Mouse (Mus musculus) cerebellum, postnatal 4 days (tissue): ENCODE results near the gene Zmynd10.

Source experiments
- DNase-seq, 2 experiments: peaks; one replicate each; pipeline ENCODE4 v3.0.0; 2022; ENCODE audit warnings: low spot score in 2 of 2, mixed read lengths in 1 of 2

The Zmynd10 gene

DNA sequence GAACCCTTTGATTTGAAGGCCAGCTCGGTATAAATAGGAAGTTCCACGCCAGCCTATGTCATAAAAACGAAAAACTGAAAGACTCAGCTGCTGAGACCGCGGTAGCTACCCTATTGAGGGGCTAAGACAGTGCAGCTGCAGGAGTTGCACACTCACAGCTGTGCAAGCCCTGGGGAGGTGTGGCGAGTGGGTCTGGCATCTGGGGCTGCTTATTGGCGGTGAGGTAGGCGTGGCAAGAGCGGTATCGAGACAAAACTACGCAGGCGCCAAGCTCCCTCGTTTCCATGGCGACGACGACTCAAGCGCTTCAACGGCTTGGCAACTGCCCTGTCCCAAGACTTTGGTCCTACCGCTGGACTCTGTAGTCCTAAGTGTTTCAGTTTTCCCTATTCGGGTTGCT, at the start of gene Zmynd10:
TSS of gene Zmynd10 (plus strand) at position 273 of the 400 bp plus-strand sequence.
- peak; percentile 46 to 78 for DNase-seq

DNA sequence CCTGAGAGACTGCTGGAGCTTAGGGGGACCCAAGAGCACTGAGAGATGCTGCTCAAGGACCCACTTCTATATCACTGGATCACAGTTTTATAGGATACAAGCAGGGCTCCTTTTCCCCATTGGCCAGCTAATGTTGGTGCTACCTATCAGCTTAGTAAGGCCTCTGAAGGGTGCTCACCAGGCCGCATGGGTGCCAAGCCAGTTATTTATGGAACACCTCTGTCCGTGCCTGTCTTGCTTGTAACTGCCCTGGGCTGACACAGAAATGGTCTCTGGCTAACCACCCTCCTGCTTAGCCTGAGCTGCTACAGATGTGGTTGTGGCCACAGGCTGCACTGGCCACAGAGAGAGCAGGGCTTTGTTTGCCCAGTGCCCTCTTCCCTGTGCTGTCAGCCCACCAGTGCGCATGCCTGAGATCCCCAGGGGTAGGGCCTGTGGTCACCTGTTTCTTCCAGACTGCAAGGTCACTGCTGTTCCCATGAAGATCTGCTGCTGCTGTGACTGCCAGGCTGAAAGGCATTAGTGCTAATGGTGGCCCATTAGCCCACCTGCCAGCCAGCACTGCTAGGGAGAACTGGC, 46.3 kb upstream of the Zmynd10 start:
- no peak for DNase-seq

DNA sequence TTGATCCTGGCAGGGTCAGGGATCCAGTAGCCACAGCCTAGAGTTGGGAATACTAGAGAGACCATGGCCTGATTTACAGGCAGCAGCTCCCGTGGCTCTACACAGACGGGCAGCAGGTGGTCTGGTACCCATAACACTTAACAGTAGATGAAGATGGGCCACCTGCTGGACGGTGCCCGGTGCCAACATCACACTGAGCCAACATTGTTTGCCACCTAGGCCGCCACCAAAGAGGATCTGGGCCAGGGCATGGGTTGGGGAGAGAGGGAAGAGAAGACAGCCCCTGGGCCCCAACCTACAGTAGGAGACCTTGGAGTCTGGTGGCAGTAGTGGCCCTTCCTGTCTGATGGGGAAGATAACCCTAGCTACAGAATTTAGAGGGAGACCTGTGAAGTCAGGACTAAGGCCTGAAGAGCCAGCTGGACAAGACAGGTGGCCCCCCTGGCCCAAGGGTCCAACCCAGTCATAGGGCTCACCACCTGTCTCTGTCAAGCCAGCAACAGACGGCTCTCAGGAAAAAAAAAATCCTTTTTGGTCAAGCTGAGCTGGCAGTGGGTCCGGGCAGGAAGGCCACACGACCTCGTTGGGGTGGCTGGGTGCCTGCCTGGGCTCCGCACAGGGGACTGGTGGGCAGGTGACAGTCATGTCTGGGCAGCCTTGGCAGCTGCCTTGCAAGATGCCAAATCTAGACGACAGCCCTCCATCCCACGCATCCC, 44.8 kb upstream of the Zmynd10 start:
- DNase-seq: no peak

DNA sequence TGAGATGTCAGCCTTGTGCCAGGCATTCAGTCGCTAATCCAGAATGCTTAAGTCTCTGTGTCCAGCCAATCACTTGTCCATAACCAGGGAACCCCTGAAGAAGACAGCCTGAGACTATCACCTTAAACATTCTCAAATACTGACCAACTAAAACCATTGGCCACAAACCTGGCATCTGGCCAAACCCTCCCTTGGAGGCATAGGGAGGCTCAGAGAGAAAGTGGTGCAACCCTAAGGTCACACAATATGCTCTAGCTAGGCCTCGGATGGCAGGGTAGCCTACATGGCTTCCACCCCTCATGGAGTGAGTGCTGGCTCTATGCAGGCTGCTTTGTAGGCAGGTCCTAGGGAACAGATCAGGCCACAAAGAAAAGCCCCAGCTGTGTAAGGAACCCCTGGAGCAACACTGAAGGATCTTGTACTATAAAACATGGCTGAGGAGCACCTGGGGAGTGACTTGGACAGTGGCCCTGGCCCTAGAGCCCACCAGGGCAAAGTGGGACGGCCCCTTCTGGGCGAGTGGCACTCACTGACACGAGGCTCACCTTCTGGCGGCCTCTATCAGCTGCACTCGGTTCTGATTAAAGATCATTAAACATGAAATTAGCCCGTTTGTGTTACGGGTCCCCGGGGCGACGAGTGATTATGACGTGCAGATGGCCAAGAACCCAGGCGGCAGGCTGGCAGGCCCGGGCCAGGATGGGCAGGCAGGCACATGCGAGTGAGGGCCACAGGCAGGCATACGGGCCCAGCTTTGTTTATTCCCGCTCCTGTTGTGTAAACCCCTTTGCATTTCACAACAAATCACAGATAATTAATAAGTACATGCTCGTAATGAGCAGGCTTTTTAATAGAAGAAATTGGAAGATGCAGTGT, 42.2 kb upstream of the Zmynd10 start:
- DNase-seq: peak in 1 of 2 experiments; percentile 45

DNA sequence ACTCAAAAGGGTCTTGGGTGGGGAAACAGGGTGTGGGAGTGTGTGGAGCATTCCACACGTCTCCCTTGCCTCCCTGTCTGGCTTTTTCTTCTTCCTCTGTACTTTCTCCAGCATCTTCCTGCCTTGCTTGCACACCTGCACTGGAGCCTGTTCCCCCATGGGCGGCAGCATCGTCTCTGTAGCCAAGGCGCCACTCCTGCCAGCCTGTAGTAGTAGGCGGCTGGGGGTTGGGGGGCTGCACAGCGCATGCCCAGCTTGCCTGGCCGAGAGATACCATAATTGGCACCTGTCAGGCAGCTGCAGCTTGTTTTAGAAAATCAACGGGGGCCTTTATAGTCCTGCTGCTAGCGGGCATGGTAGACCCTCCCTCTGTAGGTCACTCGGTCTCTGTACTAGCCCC, 38.8 kb upstream of the Zmynd10 start:
- DNase-seq: no peak

DNA sequence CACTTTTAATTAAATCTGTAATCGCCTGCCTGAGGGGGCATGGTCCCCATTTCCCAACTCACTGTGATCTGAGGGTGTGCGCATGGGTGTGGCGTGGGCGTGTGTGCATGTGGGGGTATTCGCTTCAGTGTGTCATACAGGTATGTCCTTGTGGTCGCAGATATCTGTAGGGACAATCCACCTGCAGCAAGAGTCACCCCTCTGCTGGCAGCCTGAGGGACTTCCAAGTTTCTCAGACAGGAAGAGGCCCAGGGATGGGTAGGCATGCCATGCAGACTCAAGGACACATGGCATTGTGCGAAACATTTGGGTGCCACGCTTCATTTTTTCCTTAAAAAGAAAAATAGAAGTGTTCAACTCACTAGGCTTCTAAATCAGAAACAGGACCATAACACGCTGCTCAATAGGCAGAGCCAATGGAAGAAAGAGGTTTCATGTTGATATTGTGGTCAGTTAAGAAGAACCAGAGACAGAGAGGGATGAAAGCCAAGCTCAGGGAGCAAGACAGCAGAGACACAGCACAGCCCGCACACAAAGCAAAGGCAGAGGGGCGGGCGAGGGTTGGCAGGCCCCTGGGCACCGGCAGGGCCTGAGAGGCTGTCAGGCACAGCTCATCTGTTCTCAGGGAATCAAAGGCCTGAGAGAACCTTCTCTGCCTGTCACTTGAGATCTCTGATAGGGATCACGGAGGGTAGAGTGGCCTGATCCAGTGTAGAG, 36.6 kb upstream of the Zmynd10 start:
- DNase-seq: no peak

DNA sequence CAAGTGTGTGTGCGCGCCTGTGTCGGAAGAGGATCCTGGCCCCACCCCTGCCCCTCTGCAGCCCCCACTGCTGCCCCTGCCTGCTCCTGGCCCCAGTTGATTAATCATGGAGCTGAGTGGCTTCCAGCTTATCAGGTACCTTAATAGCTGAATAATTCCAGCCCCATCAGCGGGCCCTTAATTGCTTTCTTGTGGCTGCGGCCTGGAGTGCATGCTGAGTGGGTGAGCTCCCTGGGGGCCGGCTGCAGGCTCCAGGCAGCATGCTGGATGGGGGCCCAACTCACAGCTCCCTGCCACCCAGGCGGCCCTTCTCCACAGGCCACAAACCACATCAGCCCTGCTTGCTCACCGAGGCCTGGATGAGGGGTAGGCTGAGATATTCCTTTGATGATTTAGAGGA, 35.7 kb upstream of the Zmynd10 start:
- DNase-seq: no peak

DNA sequence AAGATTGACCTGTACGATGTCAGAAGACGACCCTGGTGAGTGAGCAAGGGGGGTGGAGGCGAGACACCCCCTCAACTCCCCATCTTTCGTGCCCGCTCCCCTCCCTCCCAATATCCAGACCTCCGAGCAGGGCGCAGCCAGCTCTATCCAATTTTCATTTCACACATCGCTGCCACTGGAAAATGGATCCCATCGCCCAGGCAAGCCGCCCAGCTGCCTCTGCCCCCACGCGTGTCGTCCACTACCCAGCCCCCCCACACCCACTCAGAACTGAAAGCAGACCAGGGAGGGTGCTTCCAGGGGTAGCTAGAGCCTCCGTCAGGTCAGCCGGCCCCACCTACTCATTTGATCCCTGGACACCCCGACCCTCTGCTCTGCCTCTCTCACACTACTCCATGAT, 34.8 kb upstream of the Zmynd10 start:
- DNase-seq: no peak

DNA sequence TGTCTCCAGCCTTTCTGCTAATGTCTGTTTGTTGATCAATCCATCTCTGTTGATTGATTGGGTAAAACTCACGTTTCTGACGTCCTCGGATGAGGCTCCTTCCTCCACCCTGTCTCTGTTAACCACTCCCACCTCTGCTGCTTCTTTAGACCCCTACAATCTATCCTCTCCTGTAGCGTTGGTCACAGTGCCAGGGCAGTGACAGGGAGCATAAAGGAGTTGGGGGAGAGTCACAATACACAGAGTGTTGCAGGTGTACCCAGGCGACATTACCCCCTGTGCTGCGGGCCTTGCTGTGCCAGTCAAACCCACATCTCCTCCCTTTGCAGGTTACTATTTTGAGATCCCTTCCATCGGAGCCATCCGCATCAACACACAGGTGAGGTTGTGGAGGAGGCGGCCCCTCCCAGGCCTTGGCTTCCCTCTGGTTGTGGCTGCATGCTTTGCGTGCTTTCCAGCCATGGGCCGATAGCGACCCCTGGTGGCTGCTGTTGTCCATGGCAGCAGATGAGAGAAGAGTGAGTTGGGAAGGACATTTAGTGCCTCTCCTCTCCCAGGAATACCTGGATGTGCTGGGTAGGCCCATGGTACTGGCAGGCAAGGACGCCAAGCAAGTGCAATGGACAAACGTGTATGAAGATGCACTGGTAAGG, 32.7 kb upstream of the Zmynd10 start:
- DNase-seq: peak; percentile 91 to 95

DNA sequence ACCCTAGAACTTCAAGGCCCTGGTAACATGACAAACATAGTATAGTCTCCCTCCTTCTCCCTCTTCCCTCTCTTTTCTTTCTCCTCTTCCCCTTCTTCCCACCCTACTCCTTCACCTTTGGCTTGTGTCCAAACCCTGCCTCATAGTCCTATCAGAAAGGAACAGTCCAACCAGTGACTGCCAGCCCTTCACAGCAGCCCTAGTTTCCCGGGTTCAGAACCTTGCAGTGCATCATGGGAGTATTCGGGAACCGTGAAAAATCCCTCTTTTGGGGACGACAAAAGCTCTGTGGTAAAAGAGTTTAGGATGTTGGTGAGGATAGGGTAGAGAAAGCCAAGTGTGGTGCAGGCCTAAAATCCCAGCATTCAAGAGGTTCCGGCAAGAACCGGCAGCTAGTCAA, 26.8 kb upstream of the Zmynd10 start:
- no peak for DNase-seq

DNA sequence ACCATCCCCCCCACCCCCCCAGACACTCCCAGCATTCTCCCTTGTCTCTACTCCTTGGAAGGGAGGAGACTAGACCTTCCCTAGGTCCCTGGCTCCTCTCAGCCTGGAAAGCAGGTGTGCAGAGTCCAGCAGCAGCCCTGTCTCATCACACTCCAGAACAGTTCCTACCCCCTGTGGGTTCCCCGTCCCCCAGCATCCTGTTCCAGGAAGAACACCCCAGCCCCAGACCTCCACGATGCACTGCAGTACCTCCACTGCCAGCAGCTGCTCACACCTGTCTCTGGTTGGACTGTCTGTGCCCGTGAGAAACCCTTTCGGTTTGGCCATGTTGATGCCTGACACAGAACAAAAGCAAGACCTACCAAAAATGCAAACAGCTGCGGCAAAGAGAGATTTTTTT, 25.9 kb upstream of the Zmynd10 start:
- DNase-seq: no peak

DNA sequence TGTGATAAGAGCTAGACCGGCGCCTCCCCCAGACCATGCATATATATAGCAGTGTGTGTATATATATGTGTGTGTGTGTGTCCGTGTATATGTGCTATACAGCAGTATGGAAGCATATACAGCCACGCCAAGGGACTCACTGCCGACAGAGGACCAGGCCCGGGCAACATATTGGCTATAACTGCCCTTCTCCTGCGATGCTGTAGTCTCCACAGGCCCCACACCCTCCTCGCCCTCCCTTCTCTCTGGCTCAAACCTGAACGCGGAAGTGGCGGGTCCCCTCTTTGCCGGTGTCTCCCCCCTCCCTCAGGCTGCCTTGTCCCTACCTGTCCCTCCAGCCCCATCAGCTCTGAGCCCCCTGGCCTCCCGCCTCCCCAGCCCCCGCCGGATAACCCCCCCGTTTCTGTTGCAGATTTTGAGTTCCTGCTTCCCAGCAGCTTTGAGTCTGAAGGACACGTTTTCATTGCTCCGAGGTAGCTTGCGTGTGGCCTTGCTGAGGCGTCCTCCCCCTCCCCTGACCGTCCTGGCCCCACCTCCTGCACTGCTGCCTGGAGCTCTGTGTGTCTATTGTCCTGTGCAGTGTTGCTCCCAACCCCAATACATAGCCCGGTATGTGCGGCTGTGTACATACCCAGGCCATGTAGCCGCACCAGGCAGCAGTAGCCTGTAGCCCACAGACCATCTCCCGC, 25.2 kb upstream of the Zmynd10 start:
- no peak for DNase-seq

DNA sequence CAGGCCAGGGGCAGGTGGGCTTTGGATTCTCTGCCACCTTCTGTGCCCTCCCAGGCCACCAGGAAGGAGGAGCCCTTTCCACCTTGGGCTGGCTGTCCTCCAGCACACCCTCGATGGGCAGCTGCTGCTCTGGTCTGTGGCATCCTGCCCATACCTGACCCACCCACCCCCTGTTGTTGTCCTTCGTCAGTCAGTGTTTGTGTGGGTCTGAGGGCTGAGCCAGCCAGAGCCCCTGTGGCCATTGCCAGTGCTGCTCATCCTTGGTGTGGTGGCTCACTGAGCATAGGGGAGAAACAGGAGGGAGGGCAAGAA, 24.7 kb upstream of the Zmynd10 start:
- no peak for DNase-seq

DNA sequence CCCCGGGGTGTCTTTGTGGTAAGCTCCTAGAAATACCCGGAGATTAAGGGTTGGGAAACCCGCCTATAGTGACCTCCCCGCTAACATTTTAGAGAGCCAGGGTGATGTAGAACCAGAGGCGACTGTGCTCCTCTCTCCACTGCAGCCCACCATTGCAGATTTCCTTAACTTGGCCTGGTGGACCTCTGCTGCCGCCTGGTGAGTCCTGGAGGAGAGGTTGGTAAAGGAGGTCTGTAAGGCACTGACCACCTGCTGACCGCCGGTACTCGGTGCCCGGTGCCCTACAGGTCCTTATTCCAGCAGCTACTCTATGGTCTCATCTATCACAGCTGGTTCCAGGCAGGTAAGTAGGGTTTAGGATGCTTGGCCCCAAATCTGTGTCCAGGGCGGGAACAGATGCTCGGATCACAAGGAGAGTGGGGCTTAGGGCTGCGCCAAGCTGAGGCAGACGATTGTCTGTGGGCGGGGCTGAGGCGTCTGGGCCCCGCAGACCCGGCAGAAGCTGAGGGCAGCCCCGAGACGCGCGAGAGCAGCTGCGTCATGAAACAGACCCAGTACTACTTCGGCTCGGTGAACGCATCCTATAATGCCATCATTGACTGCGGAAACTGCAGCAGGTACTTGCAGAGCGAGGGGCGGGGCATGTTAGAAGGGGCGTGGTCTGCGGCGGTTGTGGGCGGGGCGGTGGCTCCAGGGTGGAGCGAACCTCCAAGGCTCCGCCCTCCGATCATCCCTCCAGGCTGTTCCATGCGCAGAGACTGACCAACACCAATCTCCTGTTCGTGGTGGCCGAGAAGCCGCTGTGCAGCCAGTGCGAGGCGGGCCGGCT, 20.7 kb upstream of the Zmynd10 start:
- DNase-seq: peak; percentile 72 to 79

DNA sequence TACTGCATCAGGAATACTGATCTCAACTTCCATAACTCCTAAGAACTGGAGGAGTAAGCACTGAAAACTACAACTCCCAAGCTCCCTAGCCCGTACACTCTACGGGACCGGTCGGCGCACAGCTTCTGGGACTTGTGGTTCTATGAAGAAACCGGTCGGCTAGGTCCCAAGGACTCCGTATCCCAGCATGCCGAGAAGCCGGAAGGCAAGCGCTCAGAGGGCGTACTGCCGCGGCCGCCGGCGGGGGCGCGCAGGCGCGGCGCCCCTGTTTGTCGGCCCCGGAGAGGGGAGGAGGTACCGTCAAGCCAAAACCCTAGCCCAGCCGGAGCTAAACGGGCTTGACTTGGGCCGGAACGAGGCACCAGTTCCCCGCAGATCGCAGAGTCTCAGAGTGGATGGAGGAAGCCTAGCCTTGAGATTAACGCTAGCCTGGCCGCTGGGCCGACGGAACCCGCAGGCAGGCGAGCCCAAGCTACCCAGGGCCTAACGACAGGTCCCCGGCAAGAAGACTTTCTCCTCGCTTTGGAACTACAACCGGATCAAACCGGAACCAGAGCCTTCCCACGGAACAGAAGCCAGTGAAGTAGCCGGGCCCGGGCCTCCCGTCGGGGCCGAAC, 13.2 kb upstream of the Zmynd10 start, which contains the start of gene Tmem115:
TSS of gene Tmem115 (plus strand) at position 155 of the 617 bp plus-strand sequence.
- peak; percentile 75 to 89 for DNase-seq

DNA sequence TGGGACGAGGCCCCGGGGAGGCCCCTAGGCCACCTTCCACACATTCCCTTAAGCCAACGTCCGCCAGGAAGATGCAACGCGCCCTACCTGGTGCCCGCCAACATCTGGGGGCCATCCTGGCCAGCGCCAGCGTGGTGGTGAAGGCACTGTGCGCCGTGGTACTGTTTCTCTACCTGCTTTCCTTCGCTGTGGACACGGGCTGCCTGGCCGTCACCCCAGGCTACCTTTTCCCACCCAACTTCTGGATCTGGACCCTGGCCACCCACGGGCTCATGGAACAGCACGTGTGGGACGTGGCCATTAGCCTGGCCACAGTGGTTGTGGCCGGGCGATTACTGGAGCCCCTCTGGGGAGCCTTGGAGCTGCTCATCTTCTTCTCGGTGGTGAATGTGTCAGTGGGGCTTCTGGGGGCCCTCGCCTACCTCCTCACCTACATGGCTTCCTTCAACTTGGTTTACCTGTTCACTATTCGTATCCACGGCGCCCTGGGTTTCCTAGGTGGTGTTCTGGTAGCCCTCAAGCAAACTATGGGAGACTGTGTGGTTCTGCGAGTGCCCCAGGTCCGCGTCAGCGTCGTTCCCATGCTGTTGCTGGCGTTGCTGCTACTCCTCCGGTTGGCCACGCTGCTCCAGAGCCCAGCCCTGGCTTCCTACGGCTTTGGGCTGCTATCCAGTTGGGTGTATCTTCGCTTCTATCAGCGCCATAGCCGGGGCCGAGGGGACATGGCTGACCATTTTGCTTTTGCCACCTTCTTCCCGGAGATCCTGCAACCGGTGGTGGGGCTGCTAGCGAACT, 12.5 kb upstream of the Zmynd10 start:
- DNase-seq: no peak

DNA sequence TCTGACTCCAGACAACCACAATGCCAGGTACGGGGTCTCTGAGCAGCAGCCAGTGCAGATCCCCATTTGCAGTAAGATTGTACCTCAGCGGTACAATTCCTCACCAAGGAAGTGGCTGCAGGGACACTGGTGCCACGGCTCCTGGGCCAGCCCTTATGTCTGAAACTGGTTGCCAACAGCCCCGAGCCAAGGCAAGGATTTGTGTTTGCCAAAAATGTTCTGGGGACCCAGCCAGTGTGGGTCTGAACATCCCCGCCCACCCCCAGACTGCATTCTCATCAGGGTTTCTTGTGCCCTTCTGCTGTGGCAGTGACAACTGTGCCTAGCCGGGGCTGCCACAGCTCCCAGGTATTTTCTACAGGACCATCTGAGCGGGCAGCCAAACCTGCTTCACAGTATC, 8.9 kb upstream of the Zmynd10 start:
- no peak for DNase-seq

DNA sequence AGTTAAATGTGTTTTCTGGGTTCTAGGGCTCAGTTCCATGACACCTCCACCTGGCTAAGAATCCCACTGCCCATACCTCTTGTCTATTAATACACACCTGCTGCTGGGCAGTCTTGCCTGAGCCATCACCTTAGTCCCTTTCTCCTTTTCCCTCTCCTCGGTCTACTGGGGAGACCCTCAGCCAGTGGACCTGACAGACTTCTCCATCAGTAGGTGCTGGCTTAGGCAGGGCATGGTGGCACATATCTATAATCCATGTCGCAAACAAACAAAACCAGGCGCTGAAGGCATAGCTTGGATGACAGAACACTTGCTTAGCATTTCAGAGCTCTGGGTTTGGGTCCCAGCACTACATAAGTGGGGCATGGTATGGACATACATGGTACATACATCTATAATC, 8.4 kb upstream of the Zmynd10 start:
- DNase-seq: no peak

DNA sequence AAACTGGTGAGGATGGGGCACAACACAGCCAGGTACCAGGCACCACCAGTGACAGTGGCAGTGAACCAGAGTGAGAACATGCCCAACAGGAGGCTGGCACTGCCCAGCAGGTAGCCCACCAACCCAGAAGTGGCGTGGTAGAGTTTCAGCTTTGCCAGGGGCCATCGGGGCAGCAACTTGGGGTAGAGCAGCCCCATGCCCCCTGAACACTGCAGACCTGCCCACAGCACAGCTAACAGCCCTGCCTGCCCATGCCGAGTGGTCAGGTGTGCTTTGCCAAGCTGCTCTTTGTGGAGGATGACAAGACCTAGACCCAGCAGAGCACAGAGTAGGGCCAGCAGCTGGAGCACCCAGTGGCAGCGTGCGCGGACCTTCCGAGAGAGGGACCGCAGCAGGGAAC, 7.2 kb upstream of the Zmynd10 start:
- DNase-seq: no peak
